Mouse (Mus musculus) megakaryocyte, embryonic 14.5 days (primary cell): ENCODE data around the gene Hoxb3.

Source experiments
- FLI1 ChIP-seq: IDR thresholded peaks from 2 replicates; pipeline ENCODE4 v1.6.1; 2012; ENCODE audit warnings: low read length, inconsistent platforms, mixed read lengths
- GATA1 ChIP-seq: IDR thresholded peaks from 3 replicates; pipeline ENCODE4 v1.6.1; 2012; ENCODE audit warnings: mixed read lengths, low read length, inconsistent platforms, borderline replicate concordance

DNA sequence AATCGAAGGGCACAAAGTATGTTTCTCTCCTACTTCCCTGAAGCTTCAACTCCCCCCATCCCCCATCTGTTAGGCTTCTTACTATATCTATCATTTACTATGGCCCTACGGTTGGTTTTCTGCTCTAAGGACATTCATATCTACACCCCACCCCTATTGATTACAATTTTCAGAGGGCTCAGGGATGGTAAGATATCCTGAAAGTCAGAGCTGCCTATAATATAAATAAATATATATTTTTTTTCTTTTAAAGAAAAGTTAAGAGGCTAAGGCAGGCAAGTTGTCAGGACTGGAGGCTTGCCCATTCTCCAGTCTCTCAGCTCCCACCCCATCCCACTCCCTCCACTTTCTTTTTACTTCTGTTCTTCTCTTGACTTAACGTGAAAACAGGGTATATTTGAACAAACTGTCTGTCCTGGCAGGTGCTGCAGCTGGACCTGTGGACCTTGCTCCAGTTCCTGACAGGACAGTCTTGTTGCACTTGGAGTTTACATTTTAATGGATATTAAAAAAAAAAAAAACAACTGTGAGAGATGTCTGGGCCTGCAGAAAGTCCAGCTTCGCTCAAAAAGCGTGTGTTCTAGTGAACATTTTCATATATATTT is 23.9 kb downstream of the Hoxb3 start:
- TF ChIP-seq GATA1 (no peak), FLI1 (no peak)
